Comparison of ENCODE assay signal across 20 mouse cellular contexts in genomic region chr13:112486236-112486635, GRCm38 (mm10).
"Had no signal": no experiment of that assay in that cellular context is flagged by ENCODE, and none has a peak within 500 bp of the region (broad histone marks: within the 10 kb centered on the region; RNA-seq: fewer than 3 reads in every experiment).

No protein-coding gene starts in this region.

- H3K4me3 ChIP-seq: layer of hippocampus, adult 2 months; limb, embryonic 10.5 days; limb, embryonic 13.5 days; midbrain, embryonic 12.5 days; midbrain, embryonic 15.5 days; neural tube, embryonic 12.5 days; neural tube, embryonic 15.5 days; stomach, embryonic 15.5 days had no signal

- ATAC-seq: liver, postnatal 0 days; lung, postnatal 0 days; midbrain, embryonic 15.5 days had no signal

- DNase-seq: layer of hippocampus, adult 9-11 months; liver; liver, postnatal 0 days; lung, embryonic 14.5 days; right cerebral cortex, adult 18-20 months; right cerebral cortex, postnatal 14 days; right cerebral cortex, postnatal 4 days; spleen, adult 18-20 months; thymus, postnatal 25 days had no signal

- H3K9me3 ChIP-seq: limb, embryonic 10.5 days; limb, embryonic 13.5 days; midbrain, embryonic 12.5 days; midbrain, embryonic 15.5 days; neural tube, embryonic 12.5 days; neural tube, embryonic 15.5 days; stomach, embryonic 15.5 days had no signal

- H3K27ac ChIP-seq: layer of hippocampus, adult 2 months; limb, embryonic 10.5 days; limb, embryonic 13.5 days; liver, embryonic 14.5 days; macrophage; midbrain, embryonic 12.5 days; midbrain, embryonic 15.5 days; neural tube, embryonic 12.5 days; neural tube, embryonic 15.5 days; stomach, embryonic 15.5 days had no signal

- H3K9ac ChIP-seq: limb, embryonic 13.5 days; liver, embryonic 14.5 days; liver, postnatal 0 days; lung, embryonic 14.5 days; midbrain, embryonic 12.5 days; midbrain, embryonic 15.5 days; neural tube, embryonic 12.5 days; neural tube, embryonic 15.5 days; stomach, embryonic 15.5 days had no signal

- H3K4me1 ChIP-seq: limb, embryonic 10.5 days; midbrain, embryonic 12.5 days; midbrain, embryonic 15.5 days; neural tube, embryonic 12.5 days; neural tube, embryonic 15.5 days; stomach, embryonic 15.5 days had no signal

- H3K4me2 ChIP-seq: limb, embryonic 13.5 days; lung, embryonic 14.5 days; midbrain, embryonic 12.5 days; midbrain, embryonic 15.5 days; neural tube, embryonic 12.5 days; neural tube, embryonic 15.5 days; stomach, embryonic 15.5 days had no signal

- H3K27me3 ChIP-seq: limb, embryonic 13.5 days; midbrain, embryonic 12.5 days; midbrain, embryonic 15.5 days; neural tube, embryonic 12.5 days; neural tube, embryonic 15.5 days; stomach, embryonic 15.5 days had no signal
